ENCODE assay signal across 23 mouse cellular contexts in the genomic region with DNA sequence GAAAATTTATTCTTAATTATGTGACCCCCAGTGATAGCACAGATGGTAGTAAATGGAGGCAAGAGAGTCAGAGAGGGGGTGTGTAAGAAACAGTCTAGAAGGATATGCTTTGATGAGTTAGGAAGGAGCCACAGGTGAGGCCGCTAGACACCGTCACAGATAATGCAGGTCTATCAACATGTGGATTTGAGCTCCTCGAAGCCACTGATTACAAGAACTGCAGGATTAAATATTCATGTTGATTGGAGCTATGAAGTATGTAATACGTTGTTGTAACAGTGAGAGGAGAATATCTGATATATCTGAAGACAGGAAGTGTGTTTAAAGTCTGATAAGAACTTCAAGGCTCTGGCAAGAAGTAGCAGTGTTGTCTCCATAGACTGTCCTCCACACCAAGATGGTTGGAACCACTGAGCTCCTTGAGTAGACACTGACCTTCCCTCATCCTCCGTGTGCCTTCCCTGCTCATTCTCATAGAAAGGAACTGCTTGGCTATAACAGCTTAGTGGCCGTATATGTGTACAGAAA.
A peak's percentile ranks its signal among the peaks of the same experiment; 100 is the strongest.
DNase-seq lines count a peak whose midpoint lies in the region; ATAC-seq and TF ChIP-seq lines count a peak whose summit lies in the region.
"Had no signal": no experiment of that assay in that cellular context is flagged by ENCODE, and none has a peak within 500 bp of the region (broad histone marks: within the 10 kb centered on the region; RNA-seq: fewer than 3 reads in every experiment).

No protein-coding gene starts in this region.

- no peak overlapping the region; the same call in 1 of the 2 replicates for H3K4me3 ChIP-seq in G1E (ENCODE audit: low read depth, low read length)
- no peak overlapping the region for H3K4me3 ChIP-seq in liver, embryonic 14.5 days (ENCODE audit: insufficient read depth in 1 of 2, low read depth in 2 of 2, low read length in 2 of 2)
- H3K4me3 ChIP-seq: heart, adult 2 months; hindbrain, embryonic 15.5 days; left cerebral cortex, adult 2 months; limb, embryonic 15.5 days; midbrain, embryonic 12.5 days had no signal

- TF ChIP-seq CTCF in G1E (IDR thresholded peaks at IDR 0.05; ENCODE audit: low read depth, low read length), result no peak
- no peak for TF ChIP-seq CTCF in liver, embryonic 14.5 days (IDR thresholded peaks at IDR 0.05; ENCODE audit: low read depth)

- peak; percentile 6 for DNase-seq in G1E (ENCODE audit: low spot score)
- peak in 2 of 3 experiments; percentile 11 to 22 for DNase-seq in liver, embryonic 14.5 days (ENCODE audit: low read depth in 3 of 3, low spot score in 3 of 3)
- no peak for DNase-seq in thymus, postnatal 36 days
- no peak for DNase-seq in kidney, postnatal 10 days
- DNase-seq in cerebellum, adult 11-12 months, result no peak
- DNase-seq: adrenal gland, adult 8-10 months; cerebellum, postnatal 10 days; gastrocnemius, postnatal 25 days; heart, adult 2 months; kidney, adult 9 months; kidney, postnatal 36 days; layer of hippocampus, adult 9-11 months; left cerebral cortex, postnatal 4 days; lung, postnatal 4 days; thymus, adult 18-20 months; thymus, postnatal 4 days had no signal

- no peaks in the 10 kb centered on the region for H3K36me3 ChIP-seq in G1E (replicated peaks)
- no peaks in the 10 kb centered on the region for H3K36me3 ChIP-seq in liver, embryonic 14.5 days (replicated peaks; ENCODE audit: control insufficient read depth, insufficient read depth, low read depth)
- H3K36me3 ChIP-seq: hindbrain, embryonic 15.5 days; limb, embryonic 15.5 days; midbrain, embryonic 12.5 days had no signal

- 0 out of 2 replicates have a peak overlapping the region, but pooled peaks have one; percentile 4 for H3K4me2 ChIP-seq in liver, embryonic 14.5 days (ENCODE audit: low read depth)
- H3K4me2 ChIP-seq: hindbrain, embryonic 15.5 days; limb, embryonic 15.5 days; midbrain, embryonic 12.5 days had no signal

- no peak overlapping the region for H3K9ac ChIP-seq in liver, embryonic 14.5 days (replicated peaks)
- H3K9ac ChIP-seq: hindbrain, embryonic 15.5 days; limb, embryonic 15.5 days; midbrain, embryonic 12.5 days had no signal

- 14% methylated on average over 6 of the region's 6 CpGs for WGBS in liver, embryonic 14.5 days (ENCODE audit: insufficient replicate concordance)

- H3K9me3 ChIP-seq in G1E (replicated peaks), result no peaks in the 10 kb centered on the region
- H3K9me3 ChIP-seq in liver, embryonic 14.5 days (ENCODE audit: control insufficient read depth, low read length), result no peaks in the 10 kb centered on the region
- H3K9me3 ChIP-seq: hindbrain, embryonic 15.5 days; limb, embryonic 15.5 days; midbrain, embryonic 12.5 days had no signal

- peak; percentile 87 for ATAC-seq in G1E (ENCODE audit: extremely low read depth, insufficient number of reproducible peaks, low FRiP score, poor library complexity, severe bottlenecking)
- ATAC-seq in common myeloid progenitor, adult 5-6 weeks (replicated peaks; ENCODE audit: low read depth, poor library complexity, severe bottlenecking), result peak; percentile 94
- peak; percentile 79 for ATAC-seq in liver, embryonic 14.5 days (ENCODE audit: insufficient read depth)
- peak; percentile 90 for ATAC-seq in megakaryocyte progenitor cell, adult 5-6 weeks (replicated peaks; ENCODE audit: poor library complexity)
- ATAC-seq: activated CD4-positive, CD25-positive, alpha-beta regulatory T cell, adult 4 months had no signal

- peak; percentile 54 for TF ChIP-seq EP300 in liver, embryonic 14.5 days (IDR thresholded peaks at IDR 0.05; ENCODE audit: low read depth)

- peaks cover 77% of the 10 kb centered on the region for H3K4me1 ChIP-seq in G1E (ENCODE audit: insufficient read depth, low read depth, low read length)
- H3K4me1 ChIP-seq in liver, embryonic 14.5 days (replicated peaks; ENCODE audit: control insufficient read depth in 2 of 2, insufficient read depth in 2 of 2, low read length in 1 of 2), result peaks cover 11 to 14% of the 10 kb centered on the region in 2 experiments
- H3K4me1 ChIP-seq: hindbrain, embryonic 15.5 days; limb, embryonic 15.5 days; midbrain, embryonic 12.5 days had no signal

- H3K27ac ChIP-seq in liver, embryonic 14.5 days, result no peak overlapping the region
- H3K27ac ChIP-seq: heart, adult 2 months; hindbrain, embryonic 15.5 days; left cerebral cortex, adult 2 months; limb, embryonic 15.5 days; midbrain, embryonic 12.5 days had no signal

- H3K27me3 ChIP-seq in G1E (ENCODE audit: insufficient read depth, low read length), result no peaks in the 10 kb centered on the region
- H3K27me3 ChIP-seq in liver, embryonic 14.5 days (ENCODE audit: control insufficient read depth, insufficient read depth, low read length), result no peaks in the 10 kb centered on the region
- H3K27me3 ChIP-seq: hindbrain, embryonic 15.5 days; limb, embryonic 15.5 days; midbrain, embryonic 12.5 days had no signal

Comparison
In these comparisons a context has a peak if more than half of its experiments do, and no peak if none do; other contexts are left out.
1. DNase-seq: peak in G1E (single experiment) and liver, embryonic 14.5 days (2 of 3); none in thymus, postnatal 36 days (0 of 2), kidney, postnatal 10 days (single experiment) and cerebellum, adult 11-12 months (single experiment).
2. Peak in every context shown above with its lines, with median percentiles within 50 percentile points of each other: ATAC-seq.